Mouse (Mus musculus): ENCODE measurements around the gene Slc16a13. TPM values are rescaled to one million over a fixed set of nuclear protein-coding genes. Genes with fewer than 3 reads are reported as not detected.

Slc16a13 gene
- polyA plus RNA-seq, 1 experiment from 2014 or later, result 11.6 TPM

GRCm38 (mm10) chr11:70199107-70199506 is 21.8 kb downstream of the Slc16a13 start:
- 84% methylated on average over 8 of the region's 8 CpGs for WGBS
- no peak for DNase-seq (ENCODE audit: low spot score)
- H3K4me3 ChIP-seq, result no peak overlapping the region
- peaks cover 15% of the 10 kb centered on the region for H3K4me1 ChIP-seq
- H3K27ac ChIP-seq (replicated peaks), result no peak overlapping the region
- H3K36me3 ChIP-seq (replicated peaks), result no peaks in the 10 kb centered on the region
- H3K9me3 ChIP-seq, result no peaks in the 10 kb centered on the region
- no peaks in the 10 kb centered on the region for H3K27me3 ChIP-seq (replicated peaks; ENCODE audit: low read depth, poor library complexity, severe bottlenecking)

GRCm38 (mm10) chr11:70198332-70198731 is 22.5 kb downstream of the Slc16a13 start:
- H3K36me3 ChIP-seq (replicated peaks), result no peaks in the 10 kb centered on the region
- DNase-seq (ENCODE audit: low spot score), result no peak
- 89% methylated on average over 3 of the region's 3 CpGs for WGBS
- no peaks in the 10 kb centered on the region for H3K9me3 ChIP-seq
- H3K4me3 ChIP-seq, result no peak overlapping the region
- H3K27me3 ChIP-seq (replicated peaks; ENCODE audit: low read depth, poor library complexity, severe bottlenecking), result no peaks in the 10 kb centered on the region
- peaks cover 15% of the 10 kb centered on the region for H3K4me1 ChIP-seq
- no peak overlapping the region for H3K27ac ChIP-seq (replicated peaks)

- 65% methylated on average over 11 of the region's 11 CpGs for WGBS
- Histone ChIP-seq H3K36me3 (replicated peaks) (no peaks in the 10 kb centered on the region), H3K4me1 (no peaks in the 10 kb centered on the region), H3K9me3 (no peaks in the 10 kb centered on the region), H3K27ac (replicated peaks) (no peak overlapping the region), H3K4me3 (no peak overlapping the region), H3K27me3 (replicated peaks; ENCODE audit: low read depth, poor library complexity, severe bottlenecking) (no peaks in the 10 kb centered on the region)
- DNase-seq (ENCODE audit: low spot score), result no peak
Observed at GRCm38 (mm10) chr11:70193354-70194285, 27.2 kb downstream of the Slc16a13 start.

- Histone ChIP-seq H3K4me1 (no peaks in the 10 kb centered on the region), H3K36me3 (replicated peaks) (no peaks in the 10 kb centered on the region), H3K9me3 (no peaks in the 10 kb centered on the region), H3K27ac (replicated peaks) (no peak overlapping the region), H3K27me3 (replicated peaks; ENCODE audit: low read depth, poor library complexity, severe bottlenecking) (no peaks in the 10 kb centered on the region), H3K4me3 (no peak overlapping the region)
- no peak for DNase-seq (ENCODE audit: low spot score)
- 87% methylated on average over 4 of the region's 4 CpGs for WGBS
Observed at GRCm38 (mm10) chr11:70192157-70192556, 28.7 kb downstream of the Slc16a13 start.

- 87% methylated on average over 6 of the region's 6 CpGs for WGBS
- no peak overlapping the region for H3K27ac ChIP-seq (replicated peaks)
- no peaks in the 10 kb centered on the region for H3K9me3 ChIP-seq
- H3K36me3 ChIP-seq (replicated peaks), result no peaks in the 10 kb centered on the region
- no peak overlapping the region for H3K4me3 ChIP-seq
- H3K27me3 ChIP-seq (replicated peaks; ENCODE audit: low read depth, poor library complexity, severe bottlenecking), result no peaks in the 10 kb centered on the region
- no peaks in the 10 kb centered on the region for H3K4me1 ChIP-seq
- DNase-seq (ENCODE audit: low spot score), result no peak
Observed at GRCm38 (mm10) chr11:70191188-70191587, 29.7 kb downstream of the Slc16a13 start.

GRCm38 (mm10) chr11:70189319-70190134 is 31.3 kb downstream of the Slc16a13 start:
- Histone ChIP-seq H3K27me3 (replicated peaks; ENCODE audit: low read depth, poor library complexity, severe bottlenecking) (no peaks in the 10 kb centered on the region), H3K4me3 (no peak overlapping the region), H3K36me3 (replicated peaks) (no peaks in the 10 kb centered on the region), H3K4me1 (no peaks in the 10 kb centered on the region), H3K27ac (replicated peaks) (no peak overlapping the region), H3K9me3 (no peaks in the 10 kb centered on the region)
- no peak for DNase-seq (ENCODE audit: low spot score)
- WGBS, result 89% methylated on average over 28 of the region's 28 CpGs

GRCm38 (mm10) chr11:70185120-70185519 is 35.7 kb downstream of the Slc16a13 start:
- Histone ChIP-seq H3K4me3 (no peak overlapping the region), H3K27me3 (replicated peaks; ENCODE audit: low read depth, poor library complexity, severe bottlenecking) (no peaks in the 10 kb centered on the region), H3K4me1 (no peaks in the 10 kb centered on the region), H3K27ac (replicated peaks) (no peak overlapping the region), H3K9me3 (no peaks in the 10 kb centered on the region), H3K36me3 (replicated peaks) (no peaks in the 10 kb centered on the region)
- no peak for DNase-seq (ENCODE audit: low spot score)
- WGBS, result 77% methylated on average over 7 of the region's 7 CpGs

- H3K27me3 ChIP-seq (replicated peaks; ENCODE audit: low read depth, poor library complexity, severe bottlenecking), result no peaks in the 10 kb centered on the region
- H3K4me1 ChIP-seq, result no peaks in the 10 kb centered on the region
- 95% methylated on average over 4 of the region's 4 CpGs for WGBS
- H3K36me3 ChIP-seq (replicated peaks), result no peaks in the 10 kb centered on the region
- no peaks in the 10 kb centered on the region for H3K9me3 ChIP-seq
- DNase-seq (ENCODE audit: low spot score), result no peak
- no peak overlapping the region for H3K4me3 ChIP-seq
- H3K27ac ChIP-seq (replicated peaks), result no peak overlapping the region
Observed at GRCm38 (mm10) chr11:70180496-70180895, 40.4 kb downstream of the Slc16a13 start.

- H3K27ac ChIP-seq (replicated peaks), result no peak overlapping the region
- no peaks in the 10 kb centered on the region for H3K27me3 ChIP-seq (replicated peaks; ENCODE audit: low read depth, poor library complexity, severe bottlenecking)
- 39% methylated on average over 14 of the region's 14 CpGs for WGBS
- H3K36me3 ChIP-seq (replicated peaks), result no peaks in the 10 kb centered on the region
- DNase-seq (ENCODE audit: low spot score), result peak; percentile 35
- no peaks in the 10 kb centered on the region for H3K4me1 ChIP-seq
- H3K4me3 ChIP-seq, result no peak overlapping the region
- H3K9me3 ChIP-seq, result no peaks in the 10 kb centered on the region
Observed at GRCm38 (mm10) chr11:70179401-70179800, 41.5 kb downstream of the Slc16a13 start.

- Histone ChIP-seq H3K9me3 (no peaks in the 10 kb centered on the region), H3K4me3 (no peak overlapping the region), H3K4me1 (no peaks in the 10 kb centered on the region), H3K27me3 (replicated peaks; ENCODE audit: low read depth, poor library complexity, severe bottlenecking) (no peaks in the 10 kb centered on the region), H3K36me3 (replicated peaks) (no peaks in the 10 kb centered on the region), H3K27ac (replicated peaks) (no peak overlapping the region)
- 81% methylated on average over 11 of the region's 11 CpGs for WGBS
- no peak for DNase-seq (ENCODE audit: low spot score)
Observed at GRCm38 (mm10) chr11:70178756-70179155, 42.1 kb downstream of the Slc16a13 start.

GRCm38 (mm10) chr11:70178311-70178710 is 42.6 kb downstream of the Slc16a13 start:
- Histone ChIP-seq H3K36me3 (replicated peaks) (no peaks in the 10 kb centered on the region), H3K4me1 (no peaks in the 10 kb centered on the region), H3K9me3 (no peaks in the 10 kb centered on the region), H3K4me3 (no peak overlapping the region), H3K27me3 (replicated peaks; ENCODE audit: low read depth, poor library complexity, severe bottlenecking) (no peaks in the 10 kb centered on the region), H3K27ac (replicated peaks) (no peak overlapping the region)
- DNase-seq (ENCODE audit: low spot score), result no peak
- WGBS, result 89% methylated on average over 11 of the region's 11 CpGs

GRCm38 (mm10) chr11:70177647-70178046 is 43.2 kb downstream of the Slc16a13 start:
- H3K9me3 ChIP-seq, result no peaks in the 10 kb centered on the region
- DNase-seq (ENCODE audit: low spot score), result no peak
- H3K27me3 ChIP-seq (replicated peaks; ENCODE audit: low read depth, poor library complexity, severe bottlenecking), result no peaks in the 10 kb centered on the region
- no peaks in the 10 kb centered on the region for H3K36me3 ChIP-seq (replicated peaks)
- 73% methylated on average over 8 of the region's 8 CpGs for WGBS
- H3K27ac ChIP-seq (replicated peaks), result no peak overlapping the region
- no peak overlapping the region for H3K4me3 ChIP-seq
- H3K4me1 ChIP-seq, result no peaks in the 10 kb centered on the region
